Comparison of ENCODE assay signal across 9 mouse cellular contexts in the genomic region with DNA sequence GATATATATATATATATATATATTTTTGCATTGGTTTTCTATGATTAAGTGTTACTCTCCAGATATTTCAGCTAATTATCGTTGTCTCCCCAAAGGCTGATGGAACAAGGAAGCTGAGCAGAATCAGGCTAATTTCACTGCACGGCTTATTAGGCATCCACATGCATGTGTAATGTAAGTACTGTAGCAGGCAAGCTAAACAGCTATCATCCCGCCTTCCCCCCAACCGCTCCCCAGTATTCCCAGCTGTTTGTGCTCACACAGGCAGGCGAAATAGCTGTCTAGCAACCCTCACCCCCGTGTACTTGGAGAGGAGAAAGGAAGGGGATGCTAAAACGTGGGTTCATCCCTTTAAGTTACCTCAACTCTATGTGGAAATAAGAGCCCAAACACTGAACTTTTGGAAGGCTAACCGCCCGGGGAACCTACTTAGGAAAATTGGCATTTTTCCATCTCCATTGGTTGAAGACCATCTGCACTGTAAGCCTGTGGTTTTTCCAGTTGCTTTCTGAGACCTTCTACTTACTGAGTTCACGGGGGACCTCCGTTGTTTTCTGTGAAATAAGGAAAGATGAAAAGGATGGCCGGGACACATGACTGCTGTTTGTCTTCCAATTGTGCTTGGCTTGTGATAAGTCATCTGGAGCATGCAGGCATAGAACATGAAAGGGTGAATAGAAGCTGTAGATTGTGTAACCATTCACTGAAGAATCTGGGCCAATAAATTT.
DNase-seq lines count a peak whose midpoint lies in the region; ATAC-seq lines count a peak whose summit lies in the region.
"Had no signal": no experiment of that assay in that cellular context is flagged by ENCODE, and none has a peak within 500 bp of the region (broad histone marks: within the 10 kb centered on the region; RNA-seq: fewer than 3 reads in every experiment).

No protein-coding gene starts in this region.

- H3K9ac ChIP-seq in forebrain, embryonic 15.5 days (replicated peaks): no peak overlapping the region
- no peak overlapping the region for H3K9ac ChIP-seq in neural tube, embryonic 11.5 days (ENCODE audit: low read length)

- H3K4me2 ChIP-seq in forebrain, embryonic 15.5 days (replicated peaks): no peak overlapping the region
- no peak overlapping the region for H3K4me2 ChIP-seq in neural tube, embryonic 11.5 days (ENCODE audit: low read depth)

- no peaks in the 10 kb centered on the region for H3K27me3 ChIP-seq in forebrain, embryonic 15.5 days
- no peaks in the 10 kb centered on the region for H3K27me3 ChIP-seq in forebrain, embryonic 10.5 days (ENCODE audit: poor library complexity, severe bottlenecking)
- H3K27me3 ChIP-seq in neural tube, embryonic 11.5 days (ENCODE audit: control insufficient read depth, insufficient read depth, low read length): no peaks in the 10 kb centered on the region
- H3K27me3 ChIP-seq: Patski had no signal

- peaks cover 28% of the 10 kb centered on the region for H3K4me1 ChIP-seq in forebrain, embryonic 15.5 days
- no peaks in the 10 kb centered on the region for H3K4me1 ChIP-seq in forebrain, embryonic 10.5 days
- no peaks in the 10 kb centered on the region for H3K4me1 ChIP-seq in neural tube, embryonic 11.5 days (ENCODE audit: control insufficient read depth, insufficient read depth, low read length)

- peak overlapping the region; percentile 70 for H3K27ac ChIP-seq in forebrain, embryonic 15.5 days (replicated peaks)
- H3K27ac ChIP-seq in forebrain, embryonic 10.5 days: no peak overlapping the region
- no peak overlapping the region for H3K27ac ChIP-seq in neural tube, embryonic 11.5 days (ENCODE audit: low read depth, low read length)

- ATAC-seq in forebrain, embryonic 15.5 days (replicated peaks): peak; percentile 86
- 0 out of 2 replicates have a peak, but pooled peaks have one; percentile 48 for ATAC-seq in neural tube, embryonic 11.5 days (ENCODE audit: insufficient read depth, low FRiP score, low TSS enrichment)
- ATAC-seq in megakaryocyte progenitor cell, adult 5-6 weeks (replicated peaks; ENCODE audit: poor library complexity): no peak
- ATAC-seq: Patski had no signal

- no peak for DNase-seq in forebrain, embryonic 10.5 days (ENCODE audit: extremely low spot score, low spot score)
- DNase-seq in neural tube, embryonic 11.5 days (ENCODE audit: low spot score): peak; percentile 12
- no peak for DNase-seq in neural tube, embryonic 10.5 days (ENCODE audit: extremely low spot score, low spot score)
- peak; percentile 47 to 60 for DNase-seq in kidney, postnatal 4 days
- no peak for DNase-seq in T-cell, adult 2 months (ENCODE audit: low spot score)
- no peak for DNase-seq in heart, adult 8-10 months (ENCODE audit: low spot score)

- no peak overlapping the region for H3K4me3 ChIP-seq in forebrain, embryonic 15.5 days
- no peak overlapping the region for H3K4me3 ChIP-seq in forebrain, embryonic 10.5 days
- H3K4me3 ChIP-seq in neural tube, embryonic 11.5 days (ENCODE audit: low read depth, low read length): no peak overlapping the region

- no peaks in the 10 kb centered on the region for H3K9me3 ChIP-seq in forebrain, embryonic 15.5 days
- no peaks in the 10 kb centered on the region for H3K9me3 ChIP-seq in forebrain, embryonic 10.5 days
- no peaks in the 10 kb centered on the region for H3K9me3 ChIP-seq in neural tube, embryonic 11.5 days (ENCODE audit: control insufficient read depth, low read length)

- H3K36me3 ChIP-seq in forebrain, embryonic 15.5 days: no peaks in the 10 kb centered on the region
- no peaks in the 10 kb centered on the region for H3K36me3 ChIP-seq in forebrain, embryonic 10.5 days (replicated peaks)
- no peaks in the 10 kb centered on the region for H3K36me3 ChIP-seq in neural tube, embryonic 11.5 days (ENCODE audit: control insufficient read depth, insufficient read depth, low read length)

- 27% methylated on average over 12 of the region's 12 CpGs for WGBS in forebrain, embryonic 15.5 days
- WGBS in forebrain, embryonic 10.5 days: 86% methylated on average over 12 of the region's 12 CpGs
- 70% methylated on average over 12 of the region's 12 CpGs for WGBS in neural tube, embryonic 11.5 days

Comparison
In these comparisons a context has a peak if more than half of its experiments do, and no peak if none do; other contexts are left out.
1. DNase-seq: peak in neural tube, embryonic 11.5 days (single experiment) and kidney, postnatal 4 days (2 of 2); none in forebrain, embryonic 10.5 days (single experiment), neural tube, embryonic 10.5 days (single experiment), T-cell, adult 2 months (single experiment) and heart, adult 8-10 months (single experiment).